Mouse (Mus musculus) lung, embryonic 15.5 days (tissue): ENCODE measurements at regions not wholly inside any gene's neighbourhood (a gene's known extent, or its start where the extent isn't known, plus 50 kb on each side); places are given as distances from the start of the nearest gene placed in this dataset.
A peak's percentile ranks its signal among the peaks of the same experiment; 100 is the strongest.

Experiments used
- ATAC-seq: fragments of 200-750 bp; cut with Nextera tagmentation; 2 replicates; pipeline ENCODE4 v1.8.0; 2017; ENCODE audit warnings: moderate number of reproducible peaks, borderline replicate concordance; ENCODE audit not compliant: low FRiP score, low TSS enrichment; ENCODE audit errors: extremely low read depth
- H3K27ac ChIP-seq: fragments of 300-500 bp; sonication (generic); 2 replicates; pipeline ENCODE4 v1.5.1; 2015; ENCODE audit warnings: moderate library complexity, mild to moderate bottlenecking, inconsistent platforms
- H3K27me3 ChIP-seq: fragments of 300-500 bp; sonication (generic); 2 replicates; pipeline ENCODE4 v1.6.1; 2015; ENCODE audit warnings: inconsistent platforms
- H3K36me3 ChIP-seq: fragments of 300-500 bp; sonication (generic); 2 replicates; pipeline ENCODE4 v1.6.1; 2015; ENCODE audit warnings: inconsistent platforms
- H3K4me1 ChIP-seq: fragments of 300-500 bp; sonication (generic); 2 replicates; pipeline ENCODE4 v1.6.1; 2015; ENCODE audit warnings: inconsistent platforms
- H3K4me2 ChIP-seq: fragments of 300-500 bp; sonication (generic); 2 replicates; pipeline ENCODE4 v1.6.1; 2015; ENCODE audit warnings: inconsistent platforms, mild to moderate bottlenecking, moderate library complexity
- H3K4me3 ChIP-seq: fragments of 300-500 bp; sonication (generic); 2 replicates; pipeline ENCODE4 v1.5.1; 2015; ENCODE audit warnings: mild to moderate bottlenecking, inconsistent platforms
- H3K9ac ChIP-seq: fragments of 300-500 bp; sonication (generic); 2 replicates; pipeline ENCODE4 v1.6.1; 2015; ENCODE audit warnings: inconsistent platforms
- H3K9me3 ChIP-seq: fragments of 300-500 bp; sonication (generic); 2 replicates; pipeline ENCODE4 v1.6.1; 2016; ENCODE audit warnings: inconsistent platforms
- WGBS: fragments of 180-500 bp; shearing (Covaris S2); methylation state at CpG from one replicate; pipeline ENCODE4 v1.1.7; 2015; 5-methylcytosine and 5-hydroxymethylcytosine counted together

- no peaks in the 10 kb centered on the region for H3K4me1 ChIP-seq
- H3K36me3 ChIP-seq, result no peaks in the 10 kb centered on the region
- no peaks in the 10 kb centered on the region for H3K27me3 ChIP-seq
- H3K4me3 ChIP-seq, result no peak overlapping the region
- H3K9ac ChIP-seq, result no peak overlapping the region
- no peak overlapping the region for H3K27ac ChIP-seq
- WGBS, result 84% methylated on average over 6 of the region's 6 CpGs
- H3K9me3 ChIP-seq, result no peaks in the 10 kb centered on the region
- H3K4me2 ChIP-seq, result no peak overlapping the region
- no peak for ATAC-seq
Observed at GRCm38 (mm10) chr7:116917921-116918670, 413.9 kb downstream of the Nucb2 start.

- no peak overlapping the region for H3K9ac ChIP-seq
- H3K27me3 ChIP-seq, result no peaks in the 10 kb centered on the region
- H3K4me1 ChIP-seq, result no peaks in the 10 kb centered on the region
- no peak for ATAC-seq
- no peaks in the 10 kb centered on the region for H3K9me3 ChIP-seq
- WGBS, result 76% methylated on average over 2 of the region's 2 CpGs
- no peak overlapping the region for H3K4me2 ChIP-seq
- H3K4me3 ChIP-seq, result no peak overlapping the region
- no peaks in the 10 kb centered on the region for H3K36me3 ChIP-seq
- no peak overlapping the region for H3K27ac ChIP-seq
Observed at GRCm38 (mm10) chr7:116946448-116946847, 434.3 kb upstream of the Xylt1 start.

- Histone ChIP-seq H3K36me3 (no peaks in the 10 kb centered on the region), H3K27ac (no peak overlapping the region), H3K27me3 (no peaks in the 10 kb centered on the region), H3K4me2 (no peak overlapping the region), H3K9ac (no peak overlapping the region), H3K4me3 (no peak overlapping the region), H3K4me1 (no peaks in the 10 kb centered on the region), H3K9me3 (no peaks in the 10 kb centered on the region)
- 69% methylated on average over 14 of the region's 14 CpGs for whole genome bisulfite sequencing
- no peak for ATAC-seq
Observed at GRCm38 (mm10) chr7:116959196-116959895, 421.4 kb upstream of the Xylt1 start.

GRCm38 (mm10) chr7:116963839-116964238, 416.9 kb upstream of the Xylt1 start:
- 46% methylated on average over 6 of the region's 6 CpGs for WGBS
- H3K9ac ChIP-seq, result no peak overlapping the region
- no peaks in the 10 kb centered on the region for H3K27me3 ChIP-seq
- H3K4me3 ChIP-seq, result no peak overlapping the region
- H3K4me2 ChIP-seq, result no peak overlapping the region
- no peaks in the 10 kb centered on the region for H3K9me3 ChIP-seq
- no peaks in the 10 kb centered on the region for H3K36me3 ChIP-seq
- H3K27ac ChIP-seq, result no peak overlapping the region
- no peaks in the 10 kb centered on the region for H3K4me1 ChIP-seq
- peak; percentile 31; the same call in 1 of the 2 replicates for ATAC-seq

- H3K9ac ChIP-seq, result no peak overlapping the region
- H3K9me3 ChIP-seq, result no peaks in the 10 kb centered on the region
- H3K4me3 ChIP-seq, result no peak overlapping the region
- ATAC-seq, result no peak
- no peak overlapping the region for H3K4me2 ChIP-seq
- WGBS, result 63% methylated on average over 2 of the region's 2 CpGs
- H3K36me3 ChIP-seq, result no peaks in the 10 kb centered on the region
- no peak overlapping the region for H3K27ac ChIP-seq
- no peaks in the 10 kb centered on the region for H3K27me3 ChIP-seq
- no peaks in the 10 kb centered on the region for H3K4me1 ChIP-seq
Observed at GRCm38 (mm10) chr7:116991351-116991750, 389.4 kb upstream of the Xylt1 start.

GRCm38 (mm10) chr7:116992166-116992565, 388.6 kb upstream of the Xylt1 start:
- H3K27ac ChIP-seq, result no peak overlapping the region
- no peak overlapping the region for H3K9ac ChIP-seq
- no peaks in the 10 kb centered on the region for H3K4me1 ChIP-seq
- ATAC-seq, result no peak
- no peaks in the 10 kb centered on the region for H3K9me3 ChIP-seq
- H3K4me3 ChIP-seq, result no peak overlapping the region
- no peaks in the 10 kb centered on the region for H3K36me3 ChIP-seq
- no peaks in the 10 kb centered on the region for H3K27me3 ChIP-seq
- no peak overlapping the region for H3K4me2 ChIP-seq

- no peaks in the 10 kb centered on the region for H3K36me3 ChIP-seq
- no peak overlapping the region for H3K27ac ChIP-seq
- H3K9ac ChIP-seq, result no peak overlapping the region
- WGBS, result 91% methylated on average over 3 of the region's 3 CpGs
- no peak overlapping the region for H3K4me2 ChIP-seq
- H3K4me3 ChIP-seq, result no peak overlapping the region
- H3K27me3 ChIP-seq, result no peaks in the 10 kb centered on the region
- ATAC-seq, result no peak
- H3K9me3 ChIP-seq, result no peaks in the 10 kb centered on the region
- no peaks in the 10 kb centered on the region for H3K4me1 ChIP-seq
Observed at GRCm38 (mm10) chr7:116995770-116996169, 385.0 kb upstream of the Xylt1 start.

- no peak overlapping the region for H3K27ac ChIP-seq
- no peak overlapping the region for H3K9ac ChIP-seq
- no peak overlapping the region for H3K4me3 ChIP-seq
- no peak for ATAC-seq
- H3K4me2 ChIP-seq, result no peak overlapping the region
- H3K4me1 ChIP-seq, result no peaks in the 10 kb centered on the region
- no peaks in the 10 kb centered on the region for H3K9me3 ChIP-seq
- H3K27me3 ChIP-seq, result no peaks in the 10 kb centered on the region
- no peaks in the 10 kb centered on the region for H3K36me3 ChIP-seq
Observed at GRCm38 (mm10) chr7:117003167-117003566, 377.6 kb upstream of the Xylt1 start.

GRCm38 (mm10) chr7:117018349-117018748, 362.4 kb upstream of the Xylt1 start:
- Histone ChIP-seq H3K36me3 (no peaks in the 10 kb centered on the region), H3K9ac (no peak overlapping the region)

GRCm38 (mm10) chr7:117021716-117022115, 359.1 kb upstream of the Xylt1 start:
- 43% methylated on average over 4 of the region's 4 CpGs for WGBS
- Histone ChIP-seq H3K9ac (no peak overlapping the region), H3K9me3 (no peaks in the 10 kb centered on the region), H3K4me3 (no peak overlapping the region), H3K4me2 (no peak overlapping the region), H3K27ac (no peak overlapping the region), H3K27me3 (no peaks in the 10 kb centered on the region), H3K4me1 (no peaks in the 10 kb centered on the region), H3K36me3 (no peaks in the 10 kb centered on the region)
- no peak for ATAC-seq

More at GRCm38 (mm10) chr7:117018349-117018748, 362.4 kb upstream of the Xylt1 start:
- 81% methylated on average over 1 of the region's 1 CpGs for WGBS
- Histone ChIP-seq H3K4me3 (no peak overlapping the region), H3K27ac (no peak overlapping the region), H3K9me3 (no peaks in the 10 kb centered on the region), H3K4me2 (no peak overlapping the region), H3K4me1 (no peaks in the 10 kb centered on the region), H3K27me3 (no peaks in the 10 kb centered on the region)
- ATAC-seq, result no peak

GRCm38 (mm10) chr7:117044926-117045325, 335.9 kb upstream of the Xylt1 start:
- ATAC-seq, result no peak
- Histone ChIP-seq H3K36me3 (no peaks in the 10 kb centered on the region), H3K27me3 (no peaks in the 10 kb centered on the region), H3K4me1 (no peaks in the 10 kb centered on the region), H3K4me2 (no peak overlapping the region), H3K27ac (no peak overlapping the region), H3K9ac (no peak overlapping the region), H3K9me3 (no peaks in the 10 kb centered on the region), H3K4me3 (no peak overlapping the region)
- WGBS, result 68% methylated on average over 9 of the region's 9 CpGs

GRCm38 (mm10) chr7:117049249-117049648, 331.5 kb upstream of the Xylt1 start:
- ATAC-seq, result no peak
- Histone ChIP-seq H3K27ac (no peak overlapping the region), H3K4me1 (no peaks in the 10 kb centered on the region), H3K4me3 (no peak overlapping the region), H3K4me2 (no peak overlapping the region), H3K9ac (no peak overlapping the region), H3K27me3 (no peaks in the 10 kb centered on the region), H3K9me3 (no peaks in the 10 kb centered on the region), H3K36me3 (no peaks in the 10 kb centered on the region)
